9 mouse cellular contexts compared by ENCODE assay signal in the genomic region with DNA sequence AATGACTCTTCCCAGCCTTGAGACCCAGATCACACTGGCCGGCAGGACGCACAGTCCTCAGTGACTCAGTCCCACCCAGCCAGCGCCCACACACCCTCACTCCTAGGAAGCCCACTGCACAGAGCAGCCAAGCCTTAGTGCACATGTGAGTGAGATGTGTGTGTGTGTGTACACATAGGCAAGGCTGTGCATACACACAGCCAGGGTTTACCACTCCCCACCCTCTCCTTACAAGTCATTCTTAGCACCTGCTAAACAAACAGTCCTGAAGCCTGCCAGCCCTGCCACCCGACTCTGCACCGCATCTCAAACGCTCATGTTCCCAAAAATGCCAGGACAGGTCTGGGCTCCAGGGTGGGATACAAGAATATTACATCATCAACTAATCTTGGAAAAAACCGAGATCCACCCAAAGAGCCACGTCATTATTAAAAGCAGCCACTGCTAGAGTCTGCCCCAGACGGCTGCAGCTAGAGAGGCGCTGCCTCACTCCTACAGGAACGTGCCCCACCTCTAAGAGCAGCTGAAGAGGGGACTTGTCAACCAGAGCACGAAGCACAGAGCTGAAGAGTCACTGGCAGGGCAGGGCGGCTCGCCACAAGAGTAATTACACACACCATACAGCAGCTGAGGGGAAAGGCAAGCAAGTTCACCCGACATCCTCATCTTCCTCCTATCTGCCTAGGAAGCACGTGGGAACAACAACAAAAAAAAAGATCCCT. TPM values are rescaled to one million over a fixed set of nuclear protein-coding genes. Genes with fewer than 3 reads are reported as not detected.
DNase-seq lines count a peak whose midpoint lies in the region; ATAC-seq and TF ChIP-seq lines count a peak whose summit lies in the region.
"Had no signal": no experiment of that assay in that cellular context is flagged by ENCODE, and none has a peak within 500 bp of the region (broad histone marks: within the 10 kb centered on the region; RNA-seq: fewer than 3 reads in every experiment).

No protein-coding gene starts in this region.

- peak overlapping the region; percentile 16; the same call in 1 of the 2 replicates for H3K9ac ChIP-seq in heart, embryonic 16.5 days (ENCODE audit: low read length)
- no peak overlapping the region; the same call in 1 of the 2 replicates for H3K9ac ChIP-seq in lung, embryonic 16.5 days (ENCODE audit: low read length)
- H3K9ac ChIP-seq in stomach, postnatal 0 days (ENCODE audit: low read length) = no peak overlapping the region

- no peak overlapping the region for H3K4me3 ChIP-seq in heart, embryonic 16.5 days (ENCODE audit: low read length)
- no peak overlapping the region for H3K4me3 ChIP-seq in lung, embryonic 16.5 days (ENCODE audit: low read length)
- no peak overlapping the region for H3K4me3 ChIP-seq in stomach, postnatal 0 days (ENCODE audit: low read depth, low read length)

- ATAC-seq in frontal cortex, adult (ENCODE audit: low TSS enrichment) = 0 out of 2 replicates have a peak, but pooled peaks have one; percentile 23
- peak; percentile 11 for ATAC-seq in activated CD4-positive, CD25-positive, alpha-beta regulatory T cell, adult 4 months
- ATAC-seq in heart, embryonic 16.5 days (replicated peaks; ENCODE audit: extremely low read depth, insufficient read depth, low FRiP score) = no peak
- peak; percentile 77 for ATAC-seq in lung, embryonic 16.5 days (ENCODE audit: low read depth)
- peak; percentile 92 for ATAC-seq in stomach, postnatal 0 days (ENCODE audit: low FRiP score, low TSS enrichment)

- H3K27ac ChIP-seq in heart, embryonic 16.5 days (ENCODE audit: low read length) = peak overlapping the region; percentile 18; the same call in 1 of the 2 replicates
- H3K27ac ChIP-seq in lung, embryonic 16.5 days (ENCODE audit: low read length) = peak overlapping the region; percentile 89
- peak overlapping the region; percentile 65 for H3K27ac ChIP-seq in stomach, postnatal 0 days (replicated peaks)
- H3K27ac ChIP-seq: macrophage had no signal

- no peak for TF ChIP-seq CTCF in stomach, postnatal 0 days (IDR thresholded peaks at IDR 0.05; ENCODE audit: low read depth)

- TF ChIP-seq EP300 in stomach, postnatal 0 days (optimal IDR thresholded peaks at IDR 0.05) = no peak

- H3K4me2 ChIP-seq in heart, embryonic 16.5 days (ENCODE audit: low read depth, low read length) = peak overlapping the region; percentile 21; the same call in 1 of the 2 replicates
- H3K4me2 ChIP-seq in lung, embryonic 16.5 days (ENCODE audit: low read depth, low read length) = peak overlapping the region; percentile 36
- H3K4me2 ChIP-seq in stomach, postnatal 0 days (replicated peaks; ENCODE audit: low read depth) = peak overlapping the region; percentile 24

- peaks cover 61% of the 10 kb centered on the region for H3K4me1 ChIP-seq in heart, embryonic 16.5 days (ENCODE audit: control insufficient read depth, insufficient read depth, low read length)
- peaks cover 75% of the 10 kb centered on the region for H3K4me1 ChIP-seq in lung, embryonic 16.5 days (replicated peaks; ENCODE audit: control insufficient read depth, insufficient read depth, low read length)
- H3K4me1 ChIP-seq in stomach, postnatal 0 days (replicated peaks; ENCODE audit: control insufficient read depth, insufficient read depth) = peaks cover 16% of the 10 kb centered on the region

- H3K9me3 ChIP-seq in heart, embryonic 16.5 days (replicated peaks; ENCODE audit: control insufficient read depth, low read length) = no peaks in the 10 kb centered on the region
- H3K9me3 ChIP-seq in lung, embryonic 16.5 days (ENCODE audit: control insufficient read depth, low read length) = no peaks in the 10 kb centered on the region
- H3K9me3 ChIP-seq in stomach, postnatal 0 days (ENCODE audit: control insufficient read depth, low read length) = no peaks in the 10 kb centered on the region

- H3K36me3 ChIP-seq in heart, embryonic 16.5 days (ENCODE audit: control insufficient read depth, insufficient read depth) = no peaks in the 10 kb centered on the region
- H3K36me3 ChIP-seq in lung, embryonic 16.5 days (ENCODE audit: control insufficient read depth, insufficient read depth, low read length) = no peaks in the 10 kb centered on the region
- H3K36me3 ChIP-seq in stomach, postnatal 0 days (ENCODE audit: control insufficient read depth, insufficient read depth, low read length) = no peaks in the 10 kb centered on the region

- DNase-seq in frontal cortex, postnatal 10 days (ENCODE audit: low spot score in 2 of 2) = no peak
- peak; percentile 75 for DNase-seq in stomach, postnatal 0 days (ENCODE audit: low spot score)
- DNase-seq in ovary, adult 18-20 months (ENCODE audit: low spot score) = no peak
- DNase-seq in urinary bladder, postnatal 36 days (ENCODE audit: low spot score in 2 of 2) = no peak

- WGBS in heart, embryonic 16.5 days = 25% methylated on average over 16 of the region's 16 CpGs
- 31% methylated on average over 16 of the region's 16 CpGs for WGBS in lung, embryonic 16.5 days
- WGBS in stomach, postnatal 0 days = 32% methylated on average over 16 of the region's 16 CpGs

- H3K27me3 ChIP-seq in heart, embryonic 16.5 days (ENCODE audit: control insufficient read depth, insufficient read depth, low read length) = no peaks in the 10 kb centered on the region
- no peaks in the 10 kb centered on the region for H3K27me3 ChIP-seq in lung, embryonic 16.5 days (ENCODE audit: control insufficient read depth, insufficient read depth, low read depth, low read length)
- H3K27me3 ChIP-seq in stomach, postnatal 0 days (ENCODE audit: control insufficient read depth, insufficient read depth, low read length) = no peaks in the 10 kb centered on the region

RNA-seq across cellular contexts. Expression of gene Vav2, which starts 12.7 kb away (rescaled TPM):
- polyA plus RNA-seq in activated CD4-positive, CD25-positive, alpha-beta regulatory T cell, adult 4 months (2017; shearing (Covaris generic)) = 1 to 10 TPM; 5.8 to 8.3 TPM
- polyA plus RNA-seq in heart, embryonic 16.5 days (2015; fragmentation: Nextera tagmentation; extraction: Ambion mirVana) = 2.6 and 3.8 TPM in 2 replicates
- 8.6 and 8.7 TPM in 2 replicates for polyA plus RNA-seq in lung, embryonic 16.5 days (2015; fragmentation: Nextera tagmentation; extraction: Ambion mirVana)
- polyA plus RNA-seq in stomach, postnatal 0 days (2015; fragmentation: Nextera tagmentation; extraction: Ambion mirVana) = 2.7 and 2.9 TPM in 2 replicates

RNA-seq across cellular contexts. Expression of gene Brd3os, which starts 28.0 kb away (rescaled TPM):
- polyA plus RNA-seq in activated CD4-positive, CD25-positive, alpha-beta regulatory T cell, adult 4 months (2017; shearing (Covaris generic)) = under 1 TPM in 1 of 2 experiments, not detected in 1; 0.33 TPM
- 3.6 and 3.8 TPM in 2 replicates for polyA plus RNA-seq in heart, embryonic 16.5 days (2015; fragmentation: Nextera tagmentation; extraction: Ambion mirVana)
- polyA plus RNA-seq in lung, embryonic 16.5 days (2015; fragmentation: Nextera tagmentation; extraction: Ambion mirVana) = 7.6 and 7.9 TPM in 2 replicates
- 2.8 and 3.4 TPM in 2 replicates for polyA plus RNA-seq in stomach, postnatal 0 days (2015; fragmentation: Nextera tagmentation; extraction: Ambion mirVana)

Comparison
In these comparisons a context has a peak if more than half of its experiments do, and no peak if none do; other contexts are left out.
1. H3K27ac ChIP-seq: peak in every context shown above with its lines; median percentile 89 in lung, embryonic 16.5 days; 65 in stomach, postnatal 0 days; 18 in heart, embryonic 16.5 days.